27 mouse cellular contexts compared by ENCODE assay signal in the genomic region with DNA sequence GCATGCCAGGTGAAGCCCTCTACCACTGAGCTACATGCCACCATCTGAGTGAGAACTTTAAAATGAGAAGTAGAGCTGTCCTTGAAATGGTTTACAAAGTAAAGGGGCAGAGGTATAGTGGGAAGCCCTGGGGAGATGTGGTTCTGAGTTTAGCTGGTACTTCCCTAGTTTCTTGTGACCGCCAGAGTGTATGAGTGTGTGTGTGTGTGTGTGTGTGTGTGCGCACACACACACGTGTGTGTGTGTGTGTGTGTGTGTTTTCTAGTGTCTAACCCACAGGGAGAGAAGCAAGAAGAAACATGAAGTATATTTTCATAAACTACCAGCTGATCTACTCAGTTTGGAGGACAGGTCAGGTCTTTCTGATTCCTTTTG. TPM values are rescaled to one million over a fixed set of nuclear protein-coding genes. Genes with fewer than 3 reads are reported as not detected.
DNase-seq lines count a peak whose midpoint lies in the region; ATAC-seq lines count a peak whose summit lies in the region.
"Had no signal": no experiment of that assay in that cellular context is flagged by ENCODE, and none has a peak within 500 bp of the region (broad histone marks: within the 10 kb centered on the region; RNA-seq: fewer than 3 reads in every experiment).

No protein-coding gene starts in this region.

- H3K4me3 ChIP-seq in heart, embryonic 16.5 days (ENCODE audit: low read length): no peak overlapping the region
- no peak overlapping the region for H3K4me3 ChIP-seq in intestine, embryonic 15.5 days (replicated peaks)
- H3K4me3 ChIP-seq: forebrain, embryonic 10.5 days; forebrain, embryonic 13.5 days; gastrocnemius, adult 2 months had no signal

- H3K9me3 ChIP-seq in heart, embryonic 16.5 days (replicated peaks; ENCODE audit: control insufficient read depth, low read length): no peaks in the 10 kb centered on the region
- no peaks in the 10 kb centered on the region for H3K9me3 ChIP-seq in intestine, embryonic 15.5 days
- H3K9me3 ChIP-seq: forebrain, embryonic 10.5 days; forebrain, embryonic 13.5 days had no signal

- ATAC-seq in heart, embryonic 16.5 days (replicated peaks; ENCODE audit: extremely low read depth, insufficient read depth, low FRiP score): 0 out of 2 replicates have a peak, but pooled peaks have one; percentile 19
- ATAC-seq in megakaryocyte progenitor cell, adult 5-6 weeks (replicated peaks; ENCODE audit: poor library complexity): peak; percentile 27
- no peak for ATAC-seq in intestine, embryonic 15.5 days
- ATAC-seq: forebrain, embryonic 13.5 days; forebrain, embryonic 16.5 days; hindbrain, postnatal 0 days; inflammation-experienced regulatory T-cells, adult 6 months had no signal

- no peak overlapping the region for H3K27ac ChIP-seq in heart, embryonic 16.5 days (ENCODE audit: low read length)
- no peak overlapping the region for H3K27ac ChIP-seq in intestine, embryonic 15.5 days
- H3K27ac ChIP-seq: forebrain, embryonic 10.5 days; forebrain, embryonic 13.5 days; gastrocnemius, adult 2 months; hindbrain, embryonic 14.5 days; hindbrain, postnatal 0 days had no signal

- H3K27me3 ChIP-seq in heart, embryonic 16.5 days (ENCODE audit: control insufficient read depth, insufficient read depth, low read length): no peaks in the 10 kb centered on the region
- H3K27me3 ChIP-seq in intestine, embryonic 15.5 days (replicated peaks): no peaks in the 10 kb centered on the region
- H3K27me3 ChIP-seq: forebrain, embryonic 13.5 days had no signal

- H3K4me2 ChIP-seq in heart, embryonic 16.5 days (ENCODE audit: low read depth, low read length): no peak overlapping the region
- H3K4me2 ChIP-seq in intestine, embryonic 15.5 days (replicated peaks): no peak overlapping the region
- H3K4me2 ChIP-seq: forebrain, embryonic 13.5 days; heart, embryonic 11.5 days; hindbrain, embryonic 14.5 days had no signal

- 80% methylated on average over 3 of the region's 3 CpGs for WGBS in heart, embryonic 16.5 days
- 84% methylated on average over 3 of the region's 3 CpGs for WGBS in intestine, embryonic 15.5 days

- no peaks in the 10 kb centered on the region for H3K36me3 ChIP-seq in heart, embryonic 16.5 days (ENCODE audit: control insufficient read depth, insufficient read depth)
- H3K36me3 ChIP-seq in intestine, embryonic 15.5 days: no peaks in the 10 kb centered on the region
- H3K36me3 ChIP-seq: forebrain, embryonic 10.5 days had no signal

- no peaks in the 10 kb centered on the region for H3K4me1 ChIP-seq in heart, embryonic 16.5 days (ENCODE audit: control insufficient read depth, insufficient read depth, low read length)
- H3K4me1 ChIP-seq in intestine, embryonic 15.5 days (replicated peaks): no peaks in the 10 kb centered on the region
- H3K4me1 ChIP-seq: forebrain, embryonic 10.5 days; forebrain, embryonic 13.5 days had no signal

- H3K9ac ChIP-seq in heart, embryonic 16.5 days (ENCODE audit: low read length): no peak overlapping the region
- no peak overlapping the region for H3K9ac ChIP-seq in intestine, embryonic 15.5 days
- H3K9ac ChIP-seq: forebrain, embryonic 13.5 days; hindbrain, embryonic 14.5 days had no signal

- DNase-seq in heart, adult 18-20 months: no peak
- peak; percentile 30 to 41 for DNase-seq in spleen, postnatal 36 days (ENCODE audit: low spot score in 2 of 2)
- DNase-seq in spleen, adult 12 weeks (ENCODE audit: low spot score): no peak
- no peak for DNase-seq in cerebellum, postnatal 10 days
- DNase-seq: adrenal gland, adult 2 months; adrenal gland, postnatal 14 days; cerebellum, adult 11 months; cerebellum, adult 2 months; cerebellum, adult 9-11 months; cerebellum, postnatal 36 days; gastrocnemius, adult 2 months; gastrocnemius, postnatal 14 days; heart, postnatal 14 days; heart, postnatal 4 days had no signal

RNA-seq across cellular contexts. Expression of a gene that starts 4.3 kb away (rescaled TPM):
- polyA plus RNA-seq in heart, embryonic 16.5 days (2015; fragmentation: Nextera tagmentation; extraction: Ambion mirVana): 0.90 and 1.6 TPM in 2 replicates
- under 1 TPM; 0.15 to 0.41 TPM for total RNA-seq in heart, adult 18-20 months (2021)
- total RNA-seq in megakaryocyte progenitor cell, adult 5-6 weeks (2015): 33.1 and 45.9 TPM in 2 replicates
- 19.2 and 22.3 TPM in 2 replicates for total RNA-seq in megakaryocyte progenitor cell, adult 5-6 weeks (2017)
- polyA plus RNA-seq in intestine, embryonic 15.5 days (2015; fragmentation: Nextera tagmentation; extraction: Ambion mirVana): 1.5 and 1.7 TPM in 2 replicates
- polyA plus RNA-seq: forebrain, embryonic 16.5 days had no signal

RNA-seq across cellular contexts. Expression of a gene that starts 31.0 kb away (rescaled TPM):
- 85.9 and 86.6 TPM in 2 replicates for polyA plus RNA-seq in heart, embryonic 16.5 days (2015; fragmentation: Nextera tagmentation; extraction: Ambion mirVana)
- 10 to 100 TPM; 40.8 to 51.0 TPM for total RNA-seq in heart, adult 18-20 months (2021)
- total RNA-seq in megakaryocyte progenitor cell, adult 5-6 weeks (2015): 58.5 and 68.7 TPM in 2 replicates
- total RNA-seq in megakaryocyte progenitor cell, adult 5-6 weeks (2017): 37.6 and 39.1 TPM in 2 replicates
- polyA plus RNA-seq in intestine, embryonic 15.5 days (2015; fragmentation: Nextera tagmentation; extraction: Ambion mirVana): 133 and 137 TPM in 2 replicates

RNA-seq across cellular contexts. Expression of a gene that starts 31.7 kb away (rescaled TPM):
- polyA plus RNA-seq in heart, embryonic 16.5 days (2015; fragmentation: Nextera tagmentation; extraction: Ambion mirVana): 954 and 1,079 TPM in 2 replicates
- 1,000 to 10,000 TPM; 1,228 to 1,265 TPM for total RNA-seq in heart, adult 18-20 months (2021)
- total RNA-seq in megakaryocyte progenitor cell, adult 5-6 weeks (2015): 472 and 511 TPM in 2 replicates
- 494 and 515 TPM in 2 replicates for total RNA-seq in megakaryocyte progenitor cell, adult 5-6 weeks (2017)
- 600 and 651 TPM in 2 replicates for polyA plus RNA-seq in intestine, embryonic 15.5 days (2015; fragmentation: Nextera tagmentation; extraction: Ambion mirVana)

RNA-seq across cellular contexts. Expression of a gene that starts 45.3 kb away (rescaled TPM):
- 1.2 and 1.6 TPM in 2 replicates for polyA plus RNA-seq in heart, embryonic 16.5 days (2015; fragmentation: Nextera tagmentation; extraction: Ambion mirVana)
- under 1 TPM in 1 of 2 experiments, not detected in 1; 0.31 TPM for total RNA-seq in heart, adult 18-20 months (2021)
- 4.0 and 4.5 TPM in 2 replicates for total RNA-seq in megakaryocyte progenitor cell, adult 5-6 weeks (2015)
- total RNA-seq in megakaryocyte progenitor cell, adult 5-6 weeks (2017): 1.4 and 1.5 TPM in 2 replicates
- polyA plus RNA-seq in intestine, embryonic 15.5 days (2015; fragmentation: Nextera tagmentation; extraction: Ambion mirVana): 0.67 and 0.97 TPM in 2 replicates

RNA-seq across cellular contexts. Expression of a gene that starts 57.5 kb away (rescaled TPM):
- polyA plus RNA-seq in heart, embryonic 16.5 days (2015; fragmentation: Nextera tagmentation; extraction: Ambion mirVana): 0.32 TPM in 1 of 2 replicates, not detected in the other
- under 1 TPM in 1 of 2 experiments, not detected in 1; 0.30 TPM for total RNA-seq in heart, adult 18-20 months (2021)
- total RNA-seq in megakaryocyte progenitor cell, adult 5-6 weeks (2015): 0.71 and 1.8 TPM in 2 replicates
- total RNA-seq in megakaryocyte progenitor cell, adult 5-6 weeks (2017): 0.33 and 2.2 TPM in 2 replicates
- polyA plus RNA-seq in intestine, embryonic 15.5 days (2015; fragmentation: Nextera tagmentation; extraction: Ambion mirVana): 0.24 and 0.52 TPM in 2 replicates
- total RNA-seq: adrenal gland, adult 2 months; adrenal gland, postnatal 14 days; gastrocnemius, adult 2 months; gastrocnemius, postnatal 14 days; gastrocnemius, postnatal 4 days; hindbrain, postnatal 0 days had no signal
- polyA plus RNA-seq: adrenal gland, adult 2 months; embryonic facial prominence, embryonic 11.5 days; forebrain, embryonic 10.5 days; forebrain, embryonic 13.5 days; forebrain, embryonic 16.5 days; hindbrain, embryonic 11.5 days; hindbrain, embryonic 14.5 days; hindbrain, postnatal 0 days; inflammation-experienced regulatory T-cells, adult 6 months had no signal

Comparison
In these comparisons a context has a peak if more than half of its experiments do, and no peak if none do; other contexts are left out.
1. DNase-seq: peak in spleen, postnatal 36 days (2 of 2); none in heart, adult 18-20 months (0 of 2), spleen, adult 12 weeks (single experiment) and cerebellum, postnatal 10 days (0 of 2).
2. RNA of a gene that starts 4.3 kb away (total RNA-seq): 19.2 to 45.9 TPM in megakaryocyte progenitor cell, adult 5-6 weeks; 0.15 to 0.41 TPM in heart, adult 18-20 months; every median in the first group is over 10 times any median in the second.